ENCODE assay signal across 12 mouse cellular contexts in the genomic region with DNA sequence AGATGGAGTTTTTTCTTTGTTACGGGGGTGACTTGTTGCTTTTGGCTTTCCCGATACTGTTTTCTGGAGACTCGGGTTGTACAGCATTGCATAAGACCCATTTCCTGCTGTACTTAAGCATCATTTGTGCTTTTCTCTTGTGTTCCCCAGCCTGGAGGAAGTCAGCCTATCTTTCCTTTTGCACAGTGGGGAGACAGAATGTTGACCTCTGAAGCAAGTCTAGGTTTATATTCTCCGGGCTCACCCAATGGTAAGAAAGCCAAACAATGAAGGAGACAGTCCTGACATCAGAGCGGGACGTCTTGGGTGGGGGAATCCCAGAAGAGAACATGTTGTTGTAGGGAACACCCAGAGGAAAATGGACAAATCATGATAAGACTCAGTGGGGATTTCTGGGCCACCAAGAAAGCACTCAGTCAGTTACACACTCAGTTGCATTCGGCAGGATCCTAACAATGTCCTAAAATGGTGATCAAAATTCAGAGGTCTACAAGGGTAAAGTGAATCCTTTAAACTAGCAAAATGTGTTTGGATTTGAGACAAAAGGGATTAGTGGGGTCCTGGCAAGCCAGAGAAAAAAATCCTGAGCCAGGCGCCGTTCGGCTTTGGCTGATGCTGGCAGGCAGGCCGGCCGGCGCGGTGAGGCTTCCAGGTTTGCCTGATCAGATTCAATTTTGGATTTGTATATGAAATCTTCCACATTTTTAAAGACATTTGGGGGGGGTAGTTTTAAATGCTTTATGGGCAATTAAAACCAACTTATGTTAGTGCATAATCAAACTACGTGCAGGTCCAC.
DNase-seq lines count a peak whose midpoint lies in the region; ATAC-seq lines count a peak whose summit lies in the region.
"Had no signal": no experiment of that assay in that cellular context is flagged by ENCODE, and none has a peak within 500 bp of the region (broad histone marks: within the 10 kb centered on the region; RNA-seq: fewer than 3 reads in every experiment).

No protein-coding gene starts in this region.

- DNase-seq in gastrocnemius, postnatal 14 days: peak; percentile 18
- DNase-seq in gastrocnemius, adult 8-10 months (ENCODE audit: low spot score in 2 of 2): no peak
- DNase-seq in midbrain, embryonic 10.5 days (ENCODE audit: low spot score): peak; percentile 39
- DNase-seq in heart, postnatal 25 days (ENCODE audit: low spot score): peak; percentile 57
- DNase-seq in thymus, postnatal 25 days: no peak
- no peak for DNase-seq in liver
- DNase-seq: gastrocnemius, postnatal 36 days; thymus, adult 2 months had no signal

- no peak overlapping the region for H3K4me2 ChIP-seq in midbrain, embryonic 16.5 days (ENCODE audit: low read length)
- H3K4me2 ChIP-seq: embryonic facial prominence, embryonic 13.5 days; liver, embryonic 15.5 days had no signal

- H3K36me3 ChIP-seq in midbrain, embryonic 10.5 days: no peaks in the 10 kb centered on the region
- H3K36me3 ChIP-seq in midbrain, embryonic 16.5 days (ENCODE audit: control insufficient read depth, insufficient read depth, low read length): no peaks in the 10 kb centered on the region
- H3K36me3 ChIP-seq: embryonic facial prominence, embryonic 13.5 days; liver, embryonic 15.5 days had no signal

- peaks cover 34% of the 10 kb centered on the region for H3K4me1 ChIP-seq in midbrain, embryonic 10.5 days
- peaks cover 9% of the 10 kb centered on the region; the same call in 1 of the 2 replicates for H3K4me1 ChIP-seq in midbrain, embryonic 16.5 days (ENCODE audit: control insufficient read depth, insufficient read depth, low read length)
- H3K4me1 ChIP-seq: liver, embryonic 15.5 days had no signal

- no peak overlapping the region for H3K4me3 ChIP-seq in midbrain, embryonic 10.5 days
- no peak overlapping the region for H3K4me3 ChIP-seq in midbrain, embryonic 16.5 days (ENCODE audit: low read depth, low read length)
- H3K4me3 ChIP-seq: embryonic facial prominence, embryonic 13.5 days; liver, embryonic 15.5 days had no signal

- intact Hi-C loops in gastrocnemius, postnatal 14 days (cut with DNase I; ENCODE audit: low total_unique reads): no loop called here
- intact Hi-C loops in heart, postnatal 25 days (cut with DNase I): loop anchor here (5.0 kb wide), 1 partner anchor 41 kb away; no protein-coding TSS in a partner anchor

- 37% methylated on average over 15 of the region's 15 CpGs for WGBS in midbrain, embryonic 10.5 days
- WGBS in midbrain, embryonic 16.5 days: 29% methylated on average over 15 of the region's 15 CpGs

- peak overlapping the region; percentile 14 for H3K27ac ChIP-seq in midbrain, embryonic 10.5 days (replicated peaks)
- H3K27ac ChIP-seq in midbrain, embryonic 16.5 days (ENCODE audit: low read length): no peak overlapping the region
- H3K27ac ChIP-seq: embryonic facial prominence, embryonic 13.5 days; liver, embryonic 15.5 days had no signal

- no peak for ATAC-seq in midbrain, embryonic 16.5 days
- ATAC-seq in monocyte, adult 5-6 weeks (replicated peaks; ENCODE audit: insufficient number of reproducible peaks, low FRiP score, low TSS enrichment, poor library complexity, severe bottlenecking): peak; percentile 59; the same call in 1 of the 2 replicates

- no peak overlapping the region for H3K9ac ChIP-seq in midbrain, embryonic 16.5 days (ENCODE audit: low read depth, low read length)
- H3K9ac ChIP-seq: embryonic facial prominence, embryonic 13.5 days; liver, embryonic 15.5 days had no signal

- H3K9me3 ChIP-seq in midbrain, embryonic 10.5 days (replicated peaks): no peaks in the 10 kb centered on the region
- H3K9me3 ChIP-seq in midbrain, embryonic 16.5 days (replicated peaks; ENCODE audit: control insufficient read depth, low read length, poor library complexity, severe bottlenecking): no peaks in the 10 kb centered on the region
- H3K9me3 ChIP-seq: embryonic facial prominence, embryonic 13.5 days; liver, embryonic 15.5 days had no signal

- no peaks in the 10 kb centered on the region for H3K27me3 ChIP-seq in midbrain, embryonic 10.5 days (ENCODE audit: low read depth, poor library complexity, severe bottlenecking)
- no peaks in the 10 kb centered on the region for H3K27me3 ChIP-seq in midbrain, embryonic 16.5 days (ENCODE audit: control insufficient read depth, insufficient read depth, low read depth, low read length)
- H3K27me3 ChIP-seq: embryonic facial prominence, embryonic 13.5 days; liver, embryonic 15.5 days had no signal

Comparison
In these comparisons a context has a peak if more than half of its experiments do, and no peak if none do; other contexts are left out.
1. DNase-seq: peak in gastrocnemius, postnatal 14 days (single experiment), midbrain, embryonic 10.5 days (single experiment) and heart, postnatal 25 days (single experiment); none in gastrocnemius, adult 8-10 months (0 of 2), thymus, postnatal 25 days (single experiment) and liver (single experiment).